In genomic region chr16:37939082-37939863, GRCm38 (mm10) we compare ENCODE assay signal across 16 mouse cellular contexts. TPM values are rescaled to one million over a fixed set of nuclear protein-coding genes. Genes with fewer than 3 reads are reported as not detected.
DNase-seq lines count a peak whose midpoint lies in the region; ATAC-seq and TF ChIP-seq lines count a peak whose summit lies in the region.
"Had no signal": no experiment of that assay in that cellular context is flagged by ENCODE, and none has a peak within 500 bp of the region (broad histone marks: within the 10 kb centered on the region; RNA-seq: fewer than 3 reads in every experiment).

No protein-coding gene starts in this region.

- H3K36me3 ChIP-seq in testis, adult 2 months (ENCODE audit: control insufficient read depth, insufficient read depth, low read length): no peaks in the 10 kb centered on the region
- no peaks in the 10 kb centered on the region for H3K36me3 ChIP-seq in forebrain, postnatal 0 days (ENCODE audit: insufficient read depth)
- H3K36me3 ChIP-seq in midbrain, embryonic 12.5 days: no peaks in the 10 kb centered on the region
- H3K36me3 ChIP-seq: heart, embryonic 10.5 days had no signal

- WGBS in forebrain, postnatal 0 days: 46% methylated on average over 11 of the region's 11 CpGs
- 72% methylated on average over 11 of the region's 11 CpGs for WGBS in midbrain, embryonic 12.5 days
- 59% methylated on average over 11 of the region's 11 CpGs for WGBS in olfactory bulb, adult 2 months

- TF ChIP-seq CTCF in testis, adult 2 months (IDR thresholded peaks at IDR 0.05; ENCODE audit: control insufficient read depth, insufficient read depth, insufficient replicate concordance, low read depth, low read length): no peak
- no peak for TF ChIP-seq CTCF in forebrain, postnatal 0 days (IDR thresholded peaks at IDR 0.05; ENCODE audit: low read depth)
- TF ChIP-seq CTCF in olfactory bulb, adult 2 months (IDR thresholded peaks at IDR 0.05; ENCODE audit: insufficient read depth, low read depth, low read length): no peak

- H3K4me3 ChIP-seq in testis, adult 2 months (ENCODE audit: control insufficient read depth, low read depth, low read length): peak overlapping the region; percentile 60; the same call in 1 of the 2 replicates
- H3K4me3 ChIP-seq in forebrain, postnatal 0 days (ENCODE audit: low read depth, low read length): no peak overlapping the region
- peak overlapping the region; percentile 18; the same call in 1 of the 2 replicates for H3K4me3 ChIP-seq in midbrain, embryonic 12.5 days
- no peak overlapping the region for H3K4me3 ChIP-seq in olfactory bulb, adult 2 months (ENCODE audit: insufficient read depth, low read depth, low read length)
- H3K4me3 ChIP-seq: heart, embryonic 10.5 days; megakaryocyte, embryonic 14.5 days had no signal

- no peaks in the 10 kb centered on the region for H3K27me3 ChIP-seq in testis, adult 2 months (ENCODE audit: control insufficient read depth, insufficient read depth, low read length)
- H3K27me3 ChIP-seq in forebrain, postnatal 0 days (ENCODE audit: insufficient read depth, low read length): no peaks in the 10 kb centered on the region
- H3K27me3 ChIP-seq in midbrain, embryonic 12.5 days: 0 out of 2 replicates have a peak, but pooled peaks cover 4% of the 10 kb centered on the region

- no peak overlapping the region for H3K9ac ChIP-seq in forebrain, postnatal 0 days
- no peak overlapping the region for H3K9ac ChIP-seq in midbrain, embryonic 12.5 days (replicated peaks)
- H3K9ac ChIP-seq: lung, embryonic 14.5 days had no signal

- no peaks in the 10 kb centered on the region for H3K9me3 ChIP-seq in forebrain, postnatal 0 days (ENCODE audit: low read length)
- no peaks in the 10 kb centered on the region for H3K9me3 ChIP-seq in midbrain, embryonic 12.5 days
- H3K9me3 ChIP-seq: heart, embryonic 10.5 days; megakaryocyte, embryonic 14.5 days had no signal

- no peak for TF ChIP-seq POLR2A in testis, adult 2 months (IDR thresholded peaks at IDR 0.05; ENCODE audit: control insufficient read depth, low read depth, low read length)
- no peak for TF ChIP-seq POLR2A in olfactory bulb, adult 2 months (IDR thresholded peaks at IDR 0.05; ENCODE audit: insufficient read depth, low read depth, low read length)

- H3K27ac ChIP-seq in testis, adult 2 months (ENCODE audit: control insufficient read depth, insufficient read depth, low read depth, low read length): peak overlapping the region; percentile 17; the same call in 1 of the 2 replicates
- peak overlapping the region; percentile 80 for H3K27ac ChIP-seq in forebrain, postnatal 0 days (ENCODE audit: low read depth, low read length)
- peak overlapping the region; percentile 15 for H3K27ac ChIP-seq in midbrain, embryonic 12.5 days (replicated peaks)
- H3K27ac ChIP-seq in olfactory bulb, adult 2 months (ENCODE audit: insufficient read depth, low read depth, low read length): peak overlapping the region; percentile 41
- H3K27ac ChIP-seq: heart, embryonic 10.5 days had no signal

- DNase-seq in testis, postnatal 14 days (ENCODE audit: low spot score): no peak
- no peak for DNase-seq in forebrain, postnatal 0 days
- no peak for DNase-seq in gastrocnemius, postnatal 36 days
- DNase-seq in urinary bladder, postnatal 10 days (ENCODE audit: low spot score): no peak
- DNase-seq: heart, postnatal 4 days; thymus, adult 18-20 months had no signal

- peak; percentile 52 for ATAC-seq in forebrain, postnatal 0 days
- ATAC-seq in midbrain, embryonic 12.5 days (ENCODE audit: low FRiP score, low read depth): peak; percentile 47
- ATAC-seq in erythroid progenitor cell, adult 5-6 weeks (replicated peaks; ENCODE audit: low FRiP score, poor library complexity, severe bottlenecking): no peak

- H3K4me1 ChIP-seq in testis, adult 2 months (ENCODE audit: control insufficient read depth, insufficient read depth, low read length): peaks cover 6% of the 10 kb centered on the region
- peaks cover 15% of the 10 kb centered on the region for H3K4me1 ChIP-seq in forebrain, postnatal 0 days (ENCODE audit: insufficient read depth)
- H3K4me1 ChIP-seq in midbrain, embryonic 12.5 days: peaks cover 31% of the 10 kb centered on the region
- peaks cover 7% of the 10 kb centered on the region; the same call in 1 of the 2 replicates for H3K4me1 ChIP-seq in olfactory bulb, adult 2 months (ENCODE audit: control insufficient read depth, insufficient read depth, low read length)
- H3K4me1 ChIP-seq: megakaryocyte, embryonic 14.5 days had no signal

- intact Hi-C loops in gastrocnemius, postnatal 36 days (cut with DNase I): no loop called here

- peak overlapping the region; percentile 40 for H3K4me2 ChIP-seq in forebrain, postnatal 0 days (ENCODE audit: low read depth)
- H3K4me2 ChIP-seq in midbrain, embryonic 12.5 days (replicated peaks): peak overlapping the region; percentile 40
- H3K4me2 ChIP-seq: lung, embryonic 14.5 days had no signal

RNA-seq across cellular contexts. Expression of gene Gpr156, which starts 23.0 kb away (rescaled TPM):
- 0.91 and 0.98 TPM in 2 replicates for polyA plus RNA-seq in testis, adult 2 months (2012; rRNA removed)
- 2.8 and 3.3 TPM in 2 replicates for total RNA-seq in forebrain, postnatal 0 days (2014; rRNA removed)
- 1.5 and 2.3 TPM in 2 replicates for polyA plus RNA-seq in forebrain, postnatal 0 days (2015; fragmentation: Nextera tagmentation; extraction: Ambion mirVana)
- 6.8 and 7.7 TPM in 2 replicates for polyA plus RNA-seq in midbrain, embryonic 12.5 days (2016; fragmentation: Nextera tagmentation; extraction: Ambion mirVana)
- not detected in 2 replicates for polyA plus RNA-seq in olfactory bulb, adult 2 months (2012; ENCODE audit: insufficient read depth, insufficient read length, low replicate concordance, missing spikeins)
- under 1 TPM in 1 of 2 experiments, not detected in 1; 0.10 TPM for total RNA-seq in gastrocnemius, postnatal 36 days (2021)
- not detected in 2 replicates for total RNA-seq in erythroid progenitor cell, adult 5-6 weeks (2015; ENCODE audit: low replicate concordance)
- total RNA-seq in erythroid progenitor cell, adult 5-6 weeks (2017; ENCODE audit: low replicate concordance): not detected in 2 replicates
- total RNA-seq: common myeloid progenitor, adult 5-6 weeks; gastrocnemius, adult 8-10 months; liver, adult 2 months had no signal
- polyA plus RNA-seq: liver, adult 2 months had no signal

Comparison
In these comparisons a context has a peak if more than half of its experiments do, and no peak if none do; other contexts are left out.
1. H3K27ac ChIP-seq: peak in every context shown above with its lines; median percentile 80 in forebrain, postnatal 0 days; 41 in olfactory bulb, adult 2 months; 17 in testis, adult 2 months; 15 in midbrain, embryonic 12.5 days.
2. H3K4me3 ChIP-seq: peak in testis, adult 2 months (single experiment) and midbrain, embryonic 12.5 days (single experiment); none in forebrain, postnatal 0 days (single experiment) and olfactory bulb, adult 2 months (single experiment).